Mouse (Mus musculus) forebrain, embryonic 13.5 days (tissue): ENCODE measurements around the gene Map3k7cl. TPM values are rescaled to one million over a fixed set of nuclear protein-coding genes. Genes with fewer than 3 reads are reported as not detected.

Source experiments
- ATAC-seq: fragments of 200-750 bp; cut with Nextera tagmentation; 2 replicates; pipeline ENCODE4 v1.8.0; 2017
- H3K27ac ChIP-seq: fragments of 300-500 bp; sonication (generic); 2 replicates; pipeline ENCODE4 v1.5.1; 2015; ENCODE audit warnings: inconsistent platforms, mild to moderate bottlenecking, moderate library complexity
- H3K27me3 ChIP-seq: fragments of 300-500 bp; sonication (generic); 2 replicates; pipeline ENCODE4 v1.6.1; 2015; ENCODE audit warnings: mild to moderate bottlenecking, inconsistent platforms
- H3K36me3 ChIP-seq: fragments of 300-500 bp; sonication (generic); 2 replicates; pipeline ENCODE4 v1.6.1; 2015; ENCODE audit warnings: mild to moderate bottlenecking, inconsistent platforms; ENCODE audit not compliant: poor library complexity, severe bottlenecking
- H3K4me1 ChIP-seq: fragments of 300-500 bp; sonication (generic); 2 replicates; pipeline ENCODE4 v1.6.1; 2015; ENCODE audit warnings: inconsistent platforms
- H3K4me2 ChIP-seq: fragments of 300-500 bp; sonication (generic); 2 replicates; pipeline ENCODE4 v1.6.1; 2015; ENCODE audit warnings: inconsistent platforms, mild to moderate bottlenecking, moderate library complexity
- H3K4me3 ChIP-seq: fragments of 300-500 bp; sonication (generic); 2 replicates; pipeline ENCODE4 v1.5.1; 2015; ENCODE audit warnings: mild to moderate bottlenecking, inconsistent platforms
- H3K9ac ChIP-seq: fragments of 300-500 bp; sonication (generic); 2 replicates; pipeline ENCODE4 v1.6.1; 2015; ENCODE audit warnings: mild to moderate bottlenecking, inconsistent platforms
- H3K9me3 ChIP-seq: fragments of 300-500 bp; sonication (generic); replicated peaks from 2 replicates; pipeline ENCODE4 v1.6.1; 2016; ENCODE audit warnings: inconsistent platforms
- WGBS: fragments of 180-500 bp; shearing (Covaris S2); methylation state at CpG from one replicate; pipeline ENCODE4 v1.1.7; 2015; 5-methylcytosine and 5-hydroxymethylcytosine counted together
- polyA plus RNA-seq: library from polyadenylated mRNA; unstranded; fragments of >200 nt; fragmentation: Nextera tagmentation; extraction: Ambion mirVana; gene quantifications from 2 replicates; pipeline ENCODE4 v1.2.1, GENCODE M21; 2015

Gene Map3k7cl
- polyA plus RNA-seq, 1 experiment from 2014 or later, result 0.10 TPM

DNA sequence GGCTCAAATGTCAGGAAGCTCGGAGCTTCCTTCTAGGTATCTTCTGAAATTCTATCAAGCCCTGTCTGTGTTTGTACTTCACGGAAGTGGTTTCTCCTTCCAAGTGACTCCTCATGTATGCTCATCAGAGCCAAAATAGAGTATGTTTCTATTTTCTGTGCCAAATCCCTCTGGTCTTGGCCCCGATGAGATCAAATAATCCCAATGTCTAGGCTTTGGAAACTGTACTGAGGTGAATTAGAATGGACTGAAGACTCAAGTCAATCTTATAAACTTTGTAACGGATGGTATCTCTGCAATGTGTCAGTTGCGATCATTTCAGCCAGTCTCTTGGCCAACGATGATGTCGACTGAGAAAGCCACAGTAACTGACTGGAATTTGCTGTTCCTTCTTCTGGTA lies 15.1 kb downstream of the Map3k7cl start:
- 90% methylated on average over 7 of the region's 7 CpGs for WGBS
- peak; percentile 22; the same call in 1 of the 2 replicates for ATAC-seq
- no peak overlapping the region for H3K4me2 ChIP-seq

DNA sequence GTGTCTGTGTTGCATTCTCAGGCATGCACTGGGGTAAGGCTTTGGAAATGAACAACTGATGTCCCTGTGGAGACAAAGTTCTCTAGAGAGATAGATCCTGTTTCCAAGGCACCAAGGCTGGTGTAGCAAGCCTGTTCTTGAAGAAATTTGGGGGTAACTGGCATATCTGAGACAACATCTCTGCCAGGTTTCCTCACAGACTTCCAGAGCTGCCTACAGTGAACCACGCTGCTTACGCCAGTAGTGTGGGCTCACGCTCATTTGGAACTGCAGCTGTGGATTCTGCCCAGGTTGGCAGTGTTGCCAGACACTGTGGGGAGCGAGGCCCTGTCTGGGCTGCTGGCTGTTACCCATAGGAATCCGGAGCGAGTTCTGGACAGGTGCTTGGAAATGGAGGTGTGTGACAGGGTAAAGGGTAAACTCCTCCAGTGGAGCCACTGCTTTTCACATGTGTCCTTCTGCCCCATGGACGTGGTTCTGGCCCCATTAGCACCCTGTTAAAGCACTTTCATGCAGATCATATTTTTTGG lies 16.5 kb downstream of the Map3k7cl start:
- Histone ChIP-seq H3K4me1 (no peaks in the 10 kb centered on the region), H3K9me3 (no peaks in the 10 kb centered on the region), H3K4me3 (no peak overlapping the region), H3K4me2 (no peak overlapping the region), H3K36me3 (no peaks in the 10 kb centered on the region), H3K9ac (no peak overlapping the region), H3K27ac (no peak overlapping the region), H3K27me3 (no peaks in the 10 kb centered on the region)
- 89% methylated on average over 7 of the region's 7 CpGs for WGBS
- ATAC-seq, result no peak

More for the DNA sequence above, 15.1 kb downstream of the Map3k7cl start:
- Histone ChIP-seq H3K9me3 (no peaks in the 10 kb centered on the region), H3K36me3 (no peaks in the 10 kb centered on the region), H3K27me3 (no peaks in the 10 kb centered on the region), H3K4me3 (no peak overlapping the region), H3K4me1 (no peaks in the 10 kb centered on the region), H3K27ac (no peak overlapping the region), H3K9ac (no peak overlapping the region)

DNA sequence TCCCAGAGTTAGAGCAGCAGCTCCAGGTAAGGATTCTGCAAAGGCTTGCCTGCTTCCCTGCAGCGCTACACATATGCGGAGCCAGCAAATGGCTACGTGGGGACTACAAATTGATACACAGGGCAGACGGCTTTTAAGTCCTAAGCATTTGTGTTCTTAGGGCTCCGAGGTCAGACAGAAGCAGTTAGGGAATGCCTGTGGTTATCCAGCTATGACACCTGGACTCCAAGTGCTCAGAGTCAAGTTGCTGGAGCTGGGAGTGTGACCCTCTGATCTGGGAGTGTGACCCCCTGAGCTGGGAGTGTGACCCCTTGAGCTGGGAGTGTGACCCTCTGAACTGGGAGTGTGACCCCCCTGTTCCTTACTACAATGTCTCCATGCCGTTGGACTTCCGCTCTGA lies 17.2 kb downstream of the Map3k7cl start:
- H3K27ac ChIP-seq, result no peak overlapping the region
- H3K9ac ChIP-seq, result no peak overlapping the region
- H3K4me1 ChIP-seq, result no peaks in the 10 kb centered on the region
- no peaks in the 10 kb centered on the region for H3K36me3 ChIP-seq
- ATAC-seq, result no peak
- H3K4me3 ChIP-seq, result no peak overlapping the region
- H3K27me3 ChIP-seq, result no peaks in the 10 kb centered on the region
- WGBS, result 89% methylated on average over 7 of the region's 7 CpGs
- no peak overlapping the region for H3K4me2 ChIP-seq
- no peaks in the 10 kb centered on the region for H3K9me3 ChIP-seq

DNA sequence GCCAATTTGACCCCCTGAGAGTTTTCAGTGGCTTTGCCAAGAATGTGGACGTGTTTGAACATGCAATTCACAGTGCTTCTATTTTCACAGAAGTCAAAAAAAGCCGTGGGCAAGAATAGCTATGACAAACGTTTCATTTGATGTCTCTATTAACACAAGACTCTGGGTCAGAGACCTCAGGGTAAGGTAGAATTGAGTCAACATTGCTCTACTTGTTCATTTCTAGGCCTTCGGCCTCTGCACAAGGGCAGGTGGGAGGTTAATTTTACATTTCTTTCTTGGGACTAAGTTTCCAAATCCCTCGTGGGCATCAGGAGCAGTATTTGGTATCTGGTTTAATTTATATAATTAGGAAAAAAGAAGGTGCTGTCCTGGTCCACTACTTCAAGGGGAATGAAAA lies 20.3 kb downstream of the Map3k7cl start:
- H3K9me3 ChIP-seq, result no peaks in the 10 kb centered on the region
- H3K36me3 ChIP-seq, result no peaks in the 10 kb centered on the region
- 80% methylated on average over 5 of the region's 5 CpGs for WGBS
- H3K4me1 ChIP-seq, result no peaks in the 10 kb centered on the region
- H3K27me3 ChIP-seq, result no peaks in the 10 kb centered on the region
- no peak overlapping the region for H3K9ac ChIP-seq
- ATAC-seq, result no peak
- no peak overlapping the region for H3K4me2 ChIP-seq
- no peak overlapping the region for H3K4me3 ChIP-seq
- H3K27ac ChIP-seq, result no peak overlapping the region

DNA sequence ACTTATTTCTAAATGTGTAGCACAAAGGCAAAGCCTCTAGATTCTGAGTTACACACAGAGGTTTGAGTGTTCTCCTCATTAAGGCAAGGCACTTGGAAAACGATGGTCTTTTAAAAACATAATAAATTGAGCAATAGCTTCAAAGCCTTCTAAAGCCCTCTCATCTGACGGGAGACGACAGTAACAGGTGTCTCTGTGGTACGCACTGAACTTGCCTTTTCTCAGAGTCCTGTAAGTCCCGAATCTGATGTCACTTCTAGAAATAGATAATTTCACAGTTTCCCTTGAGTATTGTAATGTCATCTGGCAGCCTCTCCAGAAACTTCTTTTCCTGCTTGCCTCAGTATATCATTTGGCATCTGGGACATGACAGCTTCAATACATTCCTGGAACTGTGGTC lies 21.0 kb downstream of the Map3k7cl start:
- Histone ChIP-seq H3K4me3 (no peak overlapping the region), H3K27ac (no peak overlapping the region), H3K27me3 (no peaks in the 10 kb centered on the region), H3K9me3 (no peaks in the 10 kb centered on the region), H3K4me2 (no peak overlapping the region), H3K36me3 (no peaks in the 10 kb centered on the region), H3K9ac (no peak overlapping the region), H3K4me1 (no peaks in the 10 kb centered on the region)
- WGBS, result 68% methylated on average over 5 of the region's 5 CpGs
- no peak for ATAC-seq

DNA sequence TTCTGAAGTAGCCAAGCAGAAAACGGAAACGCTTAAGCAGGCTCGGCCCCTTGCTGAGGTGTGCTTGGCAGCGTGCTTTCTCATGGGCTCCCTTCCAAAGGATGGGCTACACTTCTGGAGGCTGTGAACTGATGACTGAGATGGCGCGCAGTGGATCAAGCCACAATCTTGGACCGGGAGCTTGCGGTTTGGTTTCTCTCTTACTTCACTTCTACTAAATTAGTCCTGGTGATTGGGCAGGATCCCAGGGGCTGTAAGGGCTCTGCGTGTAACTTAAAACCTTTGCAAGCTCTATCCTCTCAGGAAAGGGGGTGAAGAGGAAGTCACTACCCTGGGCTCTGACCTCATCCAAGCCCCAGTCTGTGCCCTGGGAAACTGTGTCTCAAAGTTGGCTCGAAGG lies 22.5 kb downstream of the Map3k7cl start:
- H3K4me3 ChIP-seq, result no peak overlapping the region
- no peak for ATAC-seq
- no peak overlapping the region for H3K27ac ChIP-seq
- no peaks in the 10 kb centered on the region for H3K36me3 ChIP-seq
- H3K9ac ChIP-seq, result no peak overlapping the region
- no peaks in the 10 kb centered on the region for H3K4me1 ChIP-seq
- no peaks in the 10 kb centered on the region for H3K9me3 ChIP-seq
- H3K4me2 ChIP-seq, result no peak overlapping the region
- H3K27me3 ChIP-seq, result no peaks in the 10 kb centered on the region
- WGBS, result 78% methylated on average over 10 of the region's 10 CpGs

DNA sequence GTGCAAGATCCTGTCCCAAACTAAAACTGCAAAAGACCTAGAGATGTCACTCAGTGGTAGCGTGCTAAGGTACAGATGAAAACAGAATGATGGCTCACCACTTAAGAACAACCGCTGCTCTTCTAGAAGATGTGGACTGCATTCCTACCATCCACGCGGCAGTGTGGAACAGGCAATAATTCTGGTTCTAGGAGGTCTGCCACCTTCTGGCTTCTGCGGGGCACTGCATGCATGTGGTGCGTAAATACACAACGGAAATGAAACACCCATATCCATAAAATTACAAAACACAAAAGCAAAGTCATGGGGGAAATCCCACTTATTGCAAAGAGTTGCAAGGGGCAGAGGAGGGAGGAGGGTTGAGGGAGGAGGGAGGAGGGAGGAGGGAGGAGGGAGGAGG lies 25.8 kb downstream of the Map3k7cl start:
- Histone ChIP-seq H3K27me3 (no peaks in the 10 kb centered on the region), H3K9ac (no peak overlapping the region), H3K4me2 (no peak overlapping the region), H3K36me3 (no peaks in the 10 kb centered on the region), H3K4me1 (no peaks in the 10 kb centered on the region), H3K4me3 (no peak overlapping the region), H3K27ac (no peak overlapping the region), H3K9me3 (no peaks in the 10 kb centered on the region)
- ATAC-seq, result no peak
- 88% methylated on average over 7 of the region's 7 CpGs for WGBS

DNA sequence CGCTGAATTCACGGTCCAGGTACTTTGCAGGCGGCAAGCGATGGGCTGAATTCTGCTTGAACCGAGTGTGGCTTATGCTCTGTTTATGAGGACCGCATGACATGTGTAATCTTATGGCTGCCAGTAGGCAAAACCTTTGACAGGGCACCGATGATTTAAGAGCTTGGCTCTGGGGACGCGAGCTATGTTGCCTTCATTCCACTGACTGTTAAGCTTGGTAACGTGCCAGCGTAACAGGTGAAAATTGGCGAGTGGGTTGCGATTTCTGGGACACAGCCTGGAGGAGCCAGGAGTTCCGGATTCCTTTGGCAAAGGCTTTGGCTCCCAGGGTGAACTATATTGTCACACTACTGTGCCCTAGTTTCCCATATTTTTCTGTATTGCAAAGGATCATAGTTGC lies 26.3 kb downstream of the Map3k7cl start:
- no peak overlapping the region for H3K9ac ChIP-seq
- no peak; the same call in 1 of the 2 replicates for ATAC-seq
- no peak overlapping the region for H3K4me2 ChIP-seq
- H3K36me3 ChIP-seq, result no peaks in the 10 kb centered on the region
- no peak overlapping the region for H3K4me3 ChIP-seq
- no peaks in the 10 kb centered on the region for H3K9me3 ChIP-seq
- WGBS, result 79% methylated on average over 14 of the region's 14 CpGs
- no peaks in the 10 kb centered on the region for H3K27me3 ChIP-seq
- no peaks in the 10 kb centered on the region for H3K4me1 ChIP-seq
- H3K27ac ChIP-seq, result no peak overlapping the region

DNA sequence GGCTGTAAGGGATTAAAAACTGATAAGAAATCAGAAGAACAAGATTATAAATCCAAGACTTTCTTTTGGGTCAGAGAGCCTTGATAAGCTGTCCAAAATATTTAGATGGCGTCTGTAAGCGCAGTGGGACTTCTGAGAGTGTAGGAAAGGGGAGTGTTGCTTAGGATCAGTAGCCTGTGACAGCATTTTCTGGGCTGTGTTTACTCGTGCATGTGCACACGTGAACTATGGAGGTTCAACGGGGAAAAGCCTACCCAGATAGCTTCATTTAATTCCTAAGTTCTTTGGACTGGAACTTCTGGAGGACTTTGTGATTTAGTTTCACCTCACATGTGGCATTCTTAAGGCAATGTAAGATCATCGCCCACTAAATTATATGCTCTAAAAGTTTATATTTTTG lies 29.6 kb downstream of the Map3k7cl start:
- Histone ChIP-seq H3K4me1 (no peaks in the 10 kb centered on the region), H3K4me3 (no peak overlapping the region), H3K27me3 (no peaks in the 10 kb centered on the region), H3K4me2 (no peak overlapping the region), H3K27ac (no peak overlapping the region), H3K9me3 (no peaks in the 10 kb centered on the region), H3K36me3 (no peaks in the 10 kb centered on the region), H3K9ac (no peak overlapping the region)
- no peak for ATAC-seq
- WGBS, result 90% methylated on average over 6 of the region's 6 CpGs

DNA sequence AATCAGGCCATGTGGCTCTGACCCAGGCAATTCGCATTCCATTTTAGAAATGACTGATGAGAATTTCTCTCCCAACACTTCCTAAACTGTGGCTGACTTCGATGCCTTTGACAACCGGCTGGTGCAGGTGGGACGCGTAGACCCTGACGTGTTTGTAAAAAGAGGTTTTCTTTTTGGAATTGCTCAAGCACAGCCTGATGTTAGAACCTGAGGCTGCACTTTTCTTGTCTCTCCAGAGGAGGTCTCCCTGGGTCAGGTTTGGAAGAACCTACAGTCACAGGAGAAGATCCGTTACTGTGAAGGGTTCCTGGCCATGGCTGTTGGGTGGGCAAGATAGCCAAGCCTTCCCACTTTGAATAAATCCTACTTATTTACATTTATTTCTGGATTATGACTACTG lies 31.5 kb downstream of the Map3k7cl start:
- no peaks in the 10 kb centered on the region for H3K4me1 ChIP-seq
- H3K9me3 ChIP-seq, result no peaks in the 10 kb centered on the region
- H3K27ac ChIP-seq, result no peak overlapping the region
- H3K9ac ChIP-seq, result no peak overlapping the region
- 88% methylated on average over 7 of the region's 7 CpGs for WGBS
- no peaks in the 10 kb centered on the region for H3K27me3 ChIP-seq
- no peak overlapping the region for H3K4me2 ChIP-seq
- H3K36me3 ChIP-seq, result no peaks in the 10 kb centered on the region
- H3K4me3 ChIP-seq, result no peak overlapping the region
- ATAC-seq, result no peak

DNA sequence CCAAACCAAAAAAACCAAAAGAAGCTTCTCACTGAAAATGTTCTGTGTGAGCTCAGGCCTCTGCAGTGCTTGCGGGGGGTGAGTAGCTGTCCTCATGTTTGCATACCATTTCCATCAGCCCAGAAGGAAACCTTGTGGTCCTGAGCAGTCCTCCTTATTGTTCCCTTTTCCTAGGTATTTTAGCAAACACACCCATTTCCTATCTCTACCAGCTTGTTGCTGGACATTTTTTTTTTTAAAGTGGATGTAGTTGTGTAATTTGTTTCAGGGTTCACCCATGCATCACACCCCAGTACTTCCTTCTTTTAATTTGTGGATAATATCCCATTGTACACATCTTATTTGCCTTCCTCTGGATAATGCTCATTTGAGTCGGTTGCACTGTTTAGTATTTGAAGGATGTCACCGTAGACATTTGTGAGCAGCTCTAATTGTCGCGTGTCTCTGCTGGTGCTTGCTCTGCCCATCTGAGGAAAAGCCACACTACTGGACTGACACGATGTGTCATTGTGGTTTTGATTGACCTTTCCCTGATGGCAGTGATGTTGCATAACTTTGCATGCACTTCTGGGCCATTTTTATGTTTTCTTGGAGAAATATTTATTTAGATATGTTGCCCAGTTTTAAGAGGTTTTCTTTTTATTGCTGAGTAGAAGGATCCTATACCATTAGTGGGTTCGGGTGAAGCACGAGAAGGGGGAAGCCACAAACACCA lies 32.6 kb downstream of the Map3k7cl start:
- Histone ChIP-seq H3K4me1 (no peaks in the 10 kb centered on the region), H3K36me3 (no peaks in the 10 kb centered on the region), H3K27me3 (no peaks in the 10 kb centered on the region), H3K9ac (no peak overlapping the region), H3K4me3 (no peak overlapping the region), H3K27ac (no peak overlapping the region), H3K4me2 (no peak overlapping the region), H3K9me3 (no peaks in the 10 kb centered on the region)
- ATAC-seq, result no peak
- 89% methylated on average over 8 of the region's 8 CpGs for WGBS

DNA sequence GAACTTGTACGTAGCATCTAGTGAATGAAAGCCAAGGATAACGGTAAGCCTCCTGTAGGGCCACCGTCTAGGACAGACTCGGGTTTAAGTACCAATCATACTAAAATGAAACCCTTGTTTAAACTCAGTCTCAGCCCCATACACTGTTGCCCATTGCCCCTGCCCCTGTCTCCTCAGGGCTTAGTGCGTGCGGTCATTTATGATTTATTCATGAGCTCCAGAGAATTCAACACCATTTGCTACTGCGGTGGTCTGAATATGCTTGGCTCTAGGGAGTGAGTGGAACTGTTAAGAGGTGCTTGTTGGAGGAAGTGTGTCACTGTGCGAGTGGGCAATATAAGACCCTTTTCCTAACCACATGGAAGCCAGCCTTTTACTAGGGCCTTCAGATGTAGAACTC lies 34.7 kb downstream of the Map3k7cl start:
- H3K9me3 ChIP-seq, result no peaks in the 10 kb centered on the region
- H3K4me2 ChIP-seq, result no peak overlapping the region
- H3K27me3 ChIP-seq, result no peaks in the 10 kb centered on the region
- no peak overlapping the region for H3K9ac ChIP-seq
- ATAC-seq, result peak; percentile 48; the same call in 1 of the 2 replicates
- H3K4me3 ChIP-seq, result no peak overlapping the region
- WGBS, result 66% methylated on average over 8 of the region's 8 CpGs
- H3K27ac ChIP-seq, result no peak overlapping the region
- H3K4me1 ChIP-seq, result no peaks in the 10 kb centered on the region
- H3K36me3 ChIP-seq, result no peaks in the 10 kb centered on the region

DNA sequence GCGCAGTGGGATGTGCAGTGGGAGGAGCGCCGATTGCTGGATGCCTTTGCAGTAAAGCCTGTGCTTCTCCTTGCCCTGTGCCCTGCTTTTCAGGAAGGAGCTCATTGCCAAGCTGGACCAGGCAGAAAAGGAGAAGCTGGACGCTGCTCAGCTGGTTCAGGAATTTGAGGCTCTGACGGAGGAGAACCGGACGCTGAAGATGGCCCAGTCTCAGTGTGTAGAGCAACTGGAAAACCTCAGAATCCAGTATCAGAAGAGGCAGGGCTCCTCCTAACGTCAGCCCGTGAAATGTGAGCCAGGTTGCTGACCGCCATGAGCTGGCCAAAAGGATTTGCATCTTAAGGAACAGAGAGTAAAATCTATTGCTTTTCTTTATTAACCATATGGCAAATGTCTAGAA lies 41.0 kb downstream of the Map3k7cl start:
- no peak overlapping the region for H3K4me2 ChIP-seq
- H3K9ac ChIP-seq, result no peak overlapping the region
- no peak for ATAC-seq
- H3K27ac ChIP-seq, result no peak overlapping the region
- H3K4me1 ChIP-seq, result peaks cover 7% of the 10 kb centered on the region
- no peaks in the 10 kb centered on the region; the same call in 1 of the 2 replicates for H3K9me3 ChIP-seq
- 73% methylated on average over 10 of the region's 10 CpGs for WGBS
- H3K27me3 ChIP-seq, result no peaks in the 10 kb centered on the region
- H3K36me3 ChIP-seq, result no peaks in the 10 kb centered on the region
- H3K4me3 ChIP-seq, result no peak overlapping the region
